Mouse (Mus musculus) neural tube, embryonic 11.5 days (tissue): ENCODE measurements around the gene Rpl7l1. TPM values are rescaled to one million over a fixed set of nuclear protein-coding genes. Genes with fewer than 3 reads are reported as not detected.

ENCODE experiments used
- ATAC-seq: fragments of 200-750 bp; cut with Nextera tagmentation; 2 replicates; pipeline ENCODE4 v1.8.0; 2017; ENCODE audit warnings: moderate number of reproducible peaks, mild to moderate bottlenecking, moderate TSS enrichment, moderate library complexity; ENCODE audit not compliant: insufficient read depth, low FRiP score, low TSS enrichment
- DNase-seq: peaks from one replicate; pipeline ENCODE4 v3.0.0-alpha.2; 2015; ENCODE audit warnings: low spot score
- H3K27ac ChIP-seq: fragments of 300-500 bp; sonication (generic); 2 replicates; pipeline ENCODE4 v1.5.1; 2014; ENCODE audit warnings: low read depth, mild to moderate bottlenecking, low read length
- H3K27me3 ChIP-seq: fragments of 300-500 bp; sonication (generic); 2 replicates; pipeline ENCODE4 v1.6.1; 2014; ENCODE audit warnings: mild to moderate bottlenecking, low read length, mixed read lengths; ENCODE audit not compliant: control insufficient read depth, insufficient read depth
- H3K36me3 ChIP-seq: fragments of 300-500 bp; sonication (generic); 2 replicates; pipeline ENCODE4 v1.6.1; 2014; ENCODE audit warnings: mild to moderate bottlenecking, low read length, moderate library complexity, mixed read lengths; ENCODE audit not compliant: control insufficient read depth, insufficient read depth
- H3K4me1 ChIP-seq: fragments of 300-500 bp; sonication (generic); 2 replicates; pipeline ENCODE4 v1.6.1; 2014; ENCODE audit warnings: low read length, mixed read lengths; ENCODE audit not compliant: control insufficient read depth, insufficient read depth
- H3K4me2 ChIP-seq: fragments of 300-500 bp; sonication (generic); 2 replicates; pipeline ENCODE4 v1.6.1; 2014; ENCODE audit warnings: low read depth, mild to moderate bottlenecking, moderate library complexity
- H3K4me3 ChIP-seq: fragments of 300-500 bp; sonication (generic); 2 replicates; pipeline ENCODE4 v1.5.1; 2014; ENCODE audit warnings: low read depth, low read length
- H3K9ac ChIP-seq: fragments of 300-500 bp; sonication (generic); 2 replicates; pipeline ENCODE4 v1.6.1; 2014; ENCODE audit warnings: mild to moderate bottlenecking, low read length
- H3K9me3 ChIP-seq: fragments of 300-500 bp; sonication (generic); 2 replicates; pipeline ENCODE4 v1.6.1; 2016; ENCODE audit warnings: low read length; ENCODE audit not compliant: control insufficient read depth
- WGBS: fragments of 180-500 bp; shearing (Covaris S2); extraction: QIAGEN DNeasy Blood & Tissue Kit; methylation state at CpG from one replicate; pipeline ENCODE4 v1.1.7; 2014; 5-methylcytosine and 5-hydroxymethylcytosine counted together
- polyA plus RNA-seq: library from polyadenylated mRNA; unstranded; fragments of >200 nt; fragmentation: Nextera tagmentation; extraction: Ambion mirVana; gene quantifications from 2 replicates; pipeline ENCODE4 v1.2.1, GENCODE M21; 2014

Rpl7l1 gene
- polyA plus RNA-seq, 1 experiment from 2014 or later, result 147 TPM

GRCm38 (mm10) chr17:46813637-46814036 is 31.2 kb upstream of the Rpl7l1 start:
- H3K36me3 ChIP-seq, result no peaks in the 10 kb centered on the region; the same call in 1 of the 2 replicates
- H3K9ac ChIP-seq, result no peak overlapping the region
- no peak overlapping the region for H3K4me3 ChIP-seq
- no peak overlapping the region for H3K4me2 ChIP-seq
- no peak overlapping the region for H3K27ac ChIP-seq
- H3K9me3 ChIP-seq, result no peaks in the 10 kb centered on the region
- H3K27me3 ChIP-seq, result no peaks in the 10 kb centered on the region
- ATAC-seq, result no peak
- no peak for DNase-seq
- WGBS, result 83% methylated on average over 8 of the region's 8 CpGs
- no peaks in the 10 kb centered on the region for H3K4me1 ChIP-seq

DNA sequence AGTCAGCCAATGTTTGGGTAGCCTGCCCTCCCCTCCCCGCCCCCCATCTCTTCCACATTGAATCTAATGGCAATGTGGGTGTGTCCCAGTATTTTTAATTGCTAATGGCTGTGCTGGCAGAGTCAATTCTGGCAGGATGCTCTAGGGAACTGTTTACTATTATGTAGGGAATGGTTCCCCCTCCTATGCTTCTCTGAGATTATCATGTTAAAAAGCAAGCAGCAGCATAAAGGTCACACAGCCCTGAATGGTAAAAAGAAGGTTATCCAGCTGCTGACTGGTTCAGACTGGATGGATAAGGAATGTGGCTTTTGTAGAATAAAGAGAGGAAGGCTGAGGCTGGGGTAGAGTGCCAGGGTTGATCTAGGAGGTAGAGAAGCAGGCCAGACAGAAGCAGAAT is 30.0 kb upstream of the Rpl7l1 start:
- WGBS, result 86% methylated on average over 1 of the region's 1 CpGs
- H3K4me1 ChIP-seq, result no peaks in the 10 kb centered on the region
- no peaks in the 10 kb centered on the region; the same call in 1 of the 2 replicates for H3K36me3 ChIP-seq
- H3K9ac ChIP-seq, result no peak overlapping the region
- ATAC-seq (no peak), DNase-seq (no peak)
- no peaks in the 10 kb centered on the region for H3K9me3 ChIP-seq
- H3K4me3 ChIP-seq, result no peak overlapping the region
- no peaks in the 10 kb centered on the region for H3K27me3 ChIP-seq
- H3K4me2 ChIP-seq, result no peak overlapping the region
- no peak overlapping the region for H3K27ac ChIP-seq

DNA sequence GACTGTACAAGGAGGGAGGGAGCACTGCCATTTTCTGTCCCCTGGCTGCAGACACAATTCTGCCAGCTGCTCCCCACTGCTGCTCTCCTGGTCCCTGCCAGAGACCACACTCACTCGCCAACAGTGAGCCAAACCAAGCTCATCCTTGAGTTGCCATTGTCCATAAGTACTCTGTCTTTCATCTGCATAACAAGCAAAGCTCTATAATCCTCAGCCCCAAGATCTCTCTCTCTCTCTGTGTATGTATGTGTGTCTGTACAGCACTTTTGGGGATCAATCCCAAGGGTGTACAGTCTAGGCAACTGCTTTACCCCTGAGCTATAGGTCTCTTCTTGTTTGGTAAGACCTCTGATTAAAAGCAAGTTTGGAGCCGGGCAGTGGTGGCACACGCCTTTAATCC is 28.2 kb upstream of the Rpl7l1 start:
- WGBS, result 86% methylated on average over 3 of the region's 3 CpGs
- Histone ChIP-seq H3K4me3 (no peak overlapping the region), H3K4me2 (no peak overlapping the region), H3K4me1 (no peaks in the 10 kb centered on the region), H3K27ac (no peak overlapping the region), H3K9me3 (no peaks in the 10 kb centered on the region), H3K36me3 (no peaks in the 10 kb centered on the region; the same call in none of the 2 replicates), H3K9ac (no peak overlapping the region), H3K27me3 (no peaks in the 10 kb centered on the region)
- DNase-seq (no peak), ATAC-seq (no peak)

DNA sequence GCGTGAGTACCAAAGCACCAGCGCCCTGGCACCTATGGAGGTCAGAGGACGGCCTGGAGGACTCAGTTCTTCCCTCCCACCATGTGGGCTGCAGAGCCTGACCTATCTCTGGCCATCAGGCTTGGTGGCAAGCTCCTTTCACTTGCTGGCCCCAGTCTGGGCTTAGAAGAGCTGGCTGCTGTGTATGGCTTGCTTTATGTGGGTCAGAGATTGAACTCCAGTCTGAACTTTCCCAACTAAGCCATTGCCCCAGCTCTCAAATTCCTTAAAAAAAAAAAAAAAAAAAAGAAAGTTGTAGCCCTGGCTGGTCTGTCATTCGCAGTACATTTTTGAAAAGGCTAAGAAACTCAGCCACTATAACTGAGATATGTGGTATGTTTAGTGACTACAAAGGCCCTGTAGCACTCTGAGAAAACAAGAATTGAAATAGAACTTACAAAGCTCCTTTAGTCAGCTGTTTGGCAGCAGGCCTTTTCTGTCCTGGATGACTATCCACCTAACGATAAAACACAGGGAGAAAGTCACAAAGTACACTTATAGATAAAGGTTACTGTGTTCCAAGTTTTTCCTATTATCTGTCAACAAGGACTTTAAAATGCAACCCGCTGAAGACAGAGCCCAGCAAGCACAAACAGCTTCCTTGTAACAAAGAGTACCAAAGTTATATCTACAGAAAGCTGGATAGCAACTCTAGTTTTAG is 26.8 kb upstream of the Rpl7l1 start:
- DNase-seq (no peak), ATAC-seq (no peak)
- no peaks in the 10 kb centered on the region for H3K27me3 ChIP-seq
- no peaks in the 10 kb centered on the region for H3K9me3 ChIP-seq
- no peak overlapping the region for H3K9ac ChIP-seq
- H3K4me2 ChIP-seq, result no peak overlapping the region
- H3K4me3 ChIP-seq, result no peak overlapping the region
- no peaks in the 10 kb centered on the region for H3K4me1 ChIP-seq
- H3K27ac ChIP-seq, result no peak overlapping the region
- H3K36me3 ChIP-seq, result no peaks in the 10 kb centered on the region; the same call in none of the 2 replicates
- 90% methylated on average over 6 of the region's 6 CpGs for WGBS

- Histone ChIP-seq H3K4me1 (no peaks in the 10 kb centered on the region), H3K4me2 (no peak overlapping the region), H3K9ac (no peak overlapping the region), H3K36me3 (no peaks in the 10 kb centered on the region; the same call in none of the 2 replicates), H3K4me3 (no peak overlapping the region), H3K27me3 (no peaks in the 10 kb centered on the region), H3K27ac (no peak overlapping the region), H3K9me3 (no peaks in the 10 kb centered on the region)
- 91% methylated on average over 10 of the region's 10 CpGs for WGBS
- DNase-seq (no peak), ATAC-seq (no peak)
Observed at GRCm38 (mm10) chr17:46808376-46808775, 25.9 kb upstream of the Rpl7l1 start.

DNA sequence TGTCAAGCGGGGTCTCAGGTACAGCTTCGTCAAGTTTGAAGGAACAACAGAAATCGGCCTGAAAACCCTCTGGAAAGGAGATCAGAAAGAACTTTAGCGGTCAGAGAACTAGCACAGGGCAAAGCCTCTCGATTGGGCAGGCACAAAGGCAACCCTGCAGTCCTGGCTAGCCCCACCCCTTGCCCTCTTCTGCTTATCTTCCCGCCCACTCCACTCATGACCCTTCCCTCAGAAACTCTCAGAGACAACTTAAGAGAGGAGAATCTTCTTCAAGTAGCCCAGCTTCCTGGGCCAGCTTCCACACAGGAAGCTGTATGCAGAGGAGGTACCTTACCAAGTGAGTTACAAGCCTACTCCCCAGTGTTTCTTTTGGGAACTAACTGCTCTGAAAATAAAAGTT is 19.3 kb upstream of the Rpl7l1 start:
- no peak overlapping the region for H3K4me3 ChIP-seq
- no peaks in the 10 kb centered on the region for H3K9me3 ChIP-seq
- no peak overlapping the region for H3K4me2 ChIP-seq
- H3K9ac ChIP-seq, result no peak overlapping the region
- no peak for DNase-seq
- ATAC-seq, result no peak
- H3K27me3 ChIP-seq, result no peaks in the 10 kb centered on the region
- no peak overlapping the region for H3K27ac ChIP-seq
- H3K4me1 ChIP-seq, result no peaks in the 10 kb centered on the region
- 88% methylated on average over 6 of the region's 6 CpGs for WGBS
- peaks cover 7% of the 10 kb centered on the region; the same call in 1 of the 2 replicates for H3K36me3 ChIP-seq

- H3K36me3 ChIP-seq, result peaks cover 7% of the 10 kb centered on the region; the same call in 1 of the 2 replicates
- H3K4me1 ChIP-seq, result no peaks in the 10 kb centered on the region
- H3K9ac ChIP-seq, result no peak overlapping the region
- DNase-seq (no peak), ATAC-seq (no peak)
- no peak overlapping the region for H3K27ac ChIP-seq
- WGBS, result 88% methylated on average over 10 of the region's 10 CpGs
- H3K4me3 ChIP-seq, result no peak overlapping the region
- no peak overlapping the region for H3K4me2 ChIP-seq
- H3K9me3 ChIP-seq, result no peaks in the 10 kb centered on the region
- no peaks in the 10 kb centered on the region for H3K27me3 ChIP-seq
Observed at GRCm38 (mm10) chr17:46799680-46800079, 17.2 kb upstream of the Rpl7l1 start.

DNA sequence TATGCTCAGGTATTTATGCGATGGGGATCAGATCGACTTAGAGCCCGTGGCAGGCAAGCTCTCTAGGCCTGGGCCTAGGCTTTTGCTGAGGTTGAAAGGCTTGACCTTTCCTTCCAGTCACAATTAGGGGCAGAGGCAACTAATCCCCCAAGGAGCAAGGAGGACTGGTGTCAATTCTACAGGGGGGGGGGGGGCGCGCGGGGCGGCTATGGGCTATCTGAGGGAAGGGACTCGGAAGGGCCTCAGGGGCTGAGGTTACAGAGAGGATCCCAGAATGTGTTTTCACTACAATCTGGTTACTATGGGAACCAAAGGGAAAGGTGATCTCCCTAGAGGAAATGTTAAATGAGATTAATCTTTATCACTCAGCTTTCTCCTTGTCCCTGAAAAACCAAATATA is 14.9 kb upstream of the Rpl7l1 start:
- H3K27ac ChIP-seq, result no peak overlapping the region
- WGBS, result 64% methylated on average over 5 of the region's 8 CpGs
- no peak for ATAC-seq

GRCm38 (mm10) chr17:46796743-46797142 is 14.3 kb upstream of the Rpl7l1 start:
- H3K9me3 ChIP-seq, result no peaks in the 10 kb centered on the region
- H3K4me3 ChIP-seq, result no peak overlapping the region
- no peaks in the 10 kb centered on the region for H3K4me1 ChIP-seq
- H3K36me3 ChIP-seq, result peaks cover 7% of the 10 kb centered on the region; the same call in 1 of the 2 replicates
- H3K27me3 ChIP-seq, result no peaks in the 10 kb centered on the region
- no peak overlapping the region for H3K27ac ChIP-seq
- no peak overlapping the region for H3K4me2 ChIP-seq
- DNase-seq (no peak), ATAC-seq (no peak)
- WGBS, result 91% methylated on average over 4 of the region's 4 CpGs
- H3K9ac ChIP-seq, result no peak overlapping the region

More for the DNA sequence above, 14.9 kb upstream of the Rpl7l1 start:
- no peak overlapping the region for H3K4me2 ChIP-seq
- H3K9ac ChIP-seq, result no peak overlapping the region
- H3K4me1 ChIP-seq, result no peaks in the 10 kb centered on the region
- no peaks in the 10 kb centered on the region for H3K27me3 ChIP-seq
- no peak overlapping the region for H3K4me3 ChIP-seq
- DNase-seq, result no peak
- H3K36me3 ChIP-seq, result peaks cover 7% of the 10 kb centered on the region; the same call in 1 of the 2 replicates
- H3K9me3 ChIP-seq, result no peaks in the 10 kb centered on the region
